Comparison of ENCODE assay signal across 8 mouse cellular contexts in genomic region chr11:87422511-87423340, GRCm38 (mm10). TPM values are rescaled to one million over a fixed set of nuclear protein-coding genes. Genes with fewer than 3 reads are reported as not detected.
DNase-seq lines count a peak whose midpoint lies in the region; ATAC-seq and TF ChIP-seq lines count a peak whose summit lies in the region.

No protein-coding gene starts in this region.

- H3K9ac ChIP-seq in hindbrain, embryonic 13.5 days: peak overlapping the region; percentile 68

- H3K36me3 ChIP-seq in hindbrain, embryonic 13.5 days: no peaks in the 10 kb centered on the region

- under 1% methylated on average over 26 of the region's 26 CpGs for WGBS in hindbrain, embryonic 13.5 days

- H3K9me3 ChIP-seq in hindbrain, embryonic 13.5 days: no peaks in the 10 kb centered on the region

- no peaks in the 10 kb centered on the region for H3K27me3 ChIP-seq in Patski
- H3K27me3 ChIP-seq in hindbrain, embryonic 13.5 days: no peaks in the 10 kb centered on the region

- peak; percentile 52 for ATAC-seq in Patski
- peak; percentile 88 for ATAC-seq in hindbrain, embryonic 13.5 days (ENCODE audit: low FRiP score)

- POLR2A ChIA-PET in Patski (lab: Charles Lee): interaction anchor here (0.8 to 1.1 kb wide), 2 partner anchors 28 to 87 kb away, joined by 3 to 4 read pairs; no protein-coding TSS in a partner anchor

- peak overlapping the region; percentile 39 for H3K4me3 ChIP-seq in hindbrain, embryonic 13.5 days

- peak overlapping the region; percentile 63 for H3K4me2 ChIP-seq in hindbrain, embryonic 13.5 days

- no peak for TF ChIP-seq CTCF in Patski (IDR thresholded peaks at IDR 0.05)

- peaks cover 20% of the 10 kb centered on the region for H3K4me1 ChIP-seq in hindbrain, embryonic 13.5 days (replicated peaks)

- CTCF ChIA-PET in Patski (lab: Charles Lee): no interaction called here

- in situ Hi-C loops in Patski (cut with MboI; ENCODE audit: low pct_unique_long_range_greater_than_20kb): no loop called here

- H3K27ac ChIP-seq in hindbrain, embryonic 13.5 days: peak overlapping the region; percentile 87

- DNase-seq in Patski (ENCODE audit: low read depth, low spot score): peak; percentile 64
- DNase-seq in cerebellum, postnatal 10 days: peak; percentile 88 to 91
- peak; percentile 88 to 90 for DNase-seq in frontal cortex, postnatal 10 days (ENCODE audit: low spot score in 2 of 2)
- DNase-seq in layer of hippocampus, postnatal 25 days (ENCODE audit: extremely low spot score in 1 of 2, low spot score in 1 of 2): peak; percentile 72 to 77
- peak; percentile 92 for DNase-seq in lung, postnatal 25 days (ENCODE audit: low spot score)
- DNase-seq in retina, embryonic 14.5 days (ENCODE audit: low spot score): peak; percentile 97
- peak; percentile 81 for DNase-seq in thymus, postnatal 4 days

RNA-seq across cellular contexts. Expression of gene Tex14, which starts 17.9 kb away (rescaled TPM):
- polyA plus RNA-seq in Patski (2021): 0.24 TPM
- polyA plus RNA-seq in hindbrain, embryonic 13.5 days (2015; fragmentation: Nextera tagmentation; extraction: Ambion mirVana): 1.00 and 1.0 TPM in 2 replicates
- under 1 TPM; 0.37 to 0.82 TPM for total RNA-seq in layer of hippocampus, postnatal 25 days (2021)

RNA-seq across cellular contexts. Expression of gene Rad51c, which starts 18.0 kb away (rescaled TPM):
- polyA plus RNA-seq in Patski (2021): 7.6 TPM
- polyA plus RNA-seq in hindbrain, embryonic 13.5 days (2015; fragmentation: Nextera tagmentation; extraction: Ambion mirVana): 5.1 and 6.2 TPM in 2 replicates
- total RNA-seq in layer of hippocampus, postnatal 25 days (2021): 1 to 10 TPM; 3.5 to 4.4 TPM

Comparison
In these comparisons a context has a peak if more than half of its experiments do, and no peak if none do; other contexts are left out.
1. Peak in every context shown above with its lines: DNase-seq, ATAC-seq, H3K4me3 ChIP-seq and H3K27ac ChIP-seq.